Mouse (Mus musculus) CH12.LX (cell line): ENCODE measurements around the gene Clca4b. TPM values are rescaled to one million over a fixed set of nuclear protein-coding genes. Genes with fewer than 3 reads are reported as not detected.
"Not testable (repeated sequence)": the region's sequence is repeated elsewhere in the genome, so short reads cannot be mapped to it uniquely, and the experiment has no call there.

Experiments used
- DNase-seq: peaks from one replicate; pipeline ENCODE4 v3.0.0-alpha.2; 2013; ENCODE audit errors: extremely low read depth
- H3K27ac ChIP-seq: 2 replicates; pipeline ENCODE4 v1.5.1; 2012; ENCODE audit warnings: low read depth, mild to moderate bottlenecking, control low read depth, moderate library complexity; ENCODE audit not compliant: insufficient read depth
- H3K27me3 ChIP-seq: replicated peaks from 2 replicates; pipeline ENCODE3; 2012; ENCODE audit warnings: inconsistent platforms
- H3K36me3 ChIP-seq, 2 experiments: replicated peaks in 1 of 2; 2 replicates each; pipeline versions ENCODE3 to v1.6.1; 2012; ENCODE audit warnings: inconsistent platforms in 1 of 2, low read length in 1 of 2, mild to moderate bottlenecking in 1 of 2, mixed read lengths in 1 of 2, moderate library complexity in 1 of 2; ENCODE audit not compliant: control insufficient read depth in 1 of 2, insufficient read depth in 1 of 2
- H3K4me1 ChIP-seq, 2 experiments: 2 replicates each; pipeline ENCODE4 v1.6.1; 2012; ENCODE audit warnings: inconsistent platforms in 1 of 2, moderate library complexity in 1 of 2; ENCODE audit not compliant: insufficient read depth in 2 of 2, control insufficient read depth in 1 of 2
- H3K4me2 ChIP-seq: 2 replicates; pipeline ENCODE4 v1.6.1; 2012; ENCODE audit warnings: low read depth, mild to moderate bottlenecking, control low read depth; ENCODE audit not compliant: poor library complexity, insufficient read depth, severe bottlenecking
- H3K4me3 ChIP-seq, 3 experiments: fragments of 150-350 bp in 1 of 3; sonication (generic) in 1 of 3; replicated peaks in 1 of 3; 2 replicates each; pipeline versions ENCODE3 to v1.5.1; 2011 to 2012; ENCODE audit warnings: low read depth in 2 of 3, low read length in 2 of 3, mild to moderate bottlenecking in 2 of 3, moderate library complexity in 2 of 3, control low read depth in 1 of 3, improper control_type of control experiment in 1 of 3, inconsistent platforms in 1 of 3, mixed read lengths in 1 of 3; ENCODE audit not compliant: poor library complexity in 1 of 3
- H3K79me2 ChIP-seq: replicated peaks from 2 replicates; pipeline ENCODE4 v1.6.1; 2012; ENCODE audit warnings: mild to moderate bottlenecking, moderate library complexity; ENCODE audit not compliant: control insufficient read depth, poor library complexity, insufficient read depth, severe bottlenecking; ENCODE audit errors: extremely low read depth
- H3K9ac ChIP-seq: 2 replicates; pipeline ENCODE4 v1.6.1; 2012; ENCODE audit warnings: low read depth, mild to moderate bottlenecking, control low read depth, moderate library complexity; ENCODE audit not compliant: insufficient read depth
- H3K9me3 ChIP-seq: replicated peaks from 2 replicates; pipeline ENCODE3; 2012; ENCODE audit warnings: low read length, inconsistent platforms, mixed read lengths
- BHLHE40 ChIP-seq: IDR thresholded peaks from 2 replicates; pipeline ENCODE4 v1.6.1; 2011; ENCODE audit warnings: mild to moderate bottlenecking, low read depth, low read length, improper control_type of control experiment
- CHD1 ChIP-seq: IDR thresholded peaks from 2 replicates; pipeline ENCODE4 v1.6.1; 2012; ENCODE audit warnings: low read depth, low read length, improper control_type of control experiment, inconsistent platforms
- CTCF ChIP-seq, 2 experiments: IDR thresholded peaks in 1 of 2; conservative IDR thresholded peaks in 1 of 2; 2 replicates each; pipeline ENCODE4 v1.5.1; 2011 to 2012; ENCODE audit warnings: low read depth in 2 of 2, low read length in 2 of 2, improper control_type of control experiment in 1 of 2, inconsistent platforms in 1 of 2, mild to moderate bottlenecking in 1 of 2, moderate library complexity in 1 of 2
- EP300 ChIP-seq: IDR thresholded peaks from 2 replicates; pipeline ENCODE4 v1.6.1; 2011; ENCODE audit warnings: low read length, improper control_type of control experiment
- ETS1 ChIP-seq: conservative IDR thresholded peaks from 2 replicates; pipeline ENCODE4 v1.6.1; 2012; ENCODE audit warnings: low read depth, mild to moderate bottlenecking, inconsistent platforms, low read length, improper control_type of control experiment, moderate library complexity
- HCFC1 ChIP-seq: IDR thresholded peaks from 2 replicates; pipeline ENCODE4 v1.6.1; 2012; ENCODE audit warnings: low read depth, mild to moderate bottlenecking, inconsistent platforms, low read length, improper control_type of control experiment
- JUND ChIP-seq: conservative IDR thresholded peaks from 2 replicates; pipeline ENCODE4 v1.6.1; 2011; ENCODE audit warnings: low read depth, low read length, improper control_type of control experiment
- KAT2A ChIP-seq: IDR thresholded peaks from 2 replicates; pipeline ENCODE4 v1.6.1; 2012; ENCODE audit warnings: low read length, improper control_type of control experiment, inconsistent platforms; ENCODE audit not compliant: insufficient replicate concordance
- MAX ChIP-seq: IDR thresholded peaks from 2 replicates; pipeline ENCODE4 v1.6.1; 2011; ENCODE audit warnings: low read length, improper control_type of control experiment
- MAZ ChIP-seq: IDR thresholded peaks from 2 replicates; pipeline ENCODE4 v1.6.1; 2012; ENCODE audit warnings: low read depth, mild to moderate bottlenecking, inconsistent platforms, low read length, improper control_type of control experiment, moderate library complexity
- MXI1 ChIP-seq: IDR thresholded peaks from 2 replicates; pipeline ENCODE4 v1.6.1; 2011; ENCODE audit warnings: mild to moderate bottlenecking, low read depth, low read length, improper control_type of control experiment
- NELFE ChIP-seq: IDR thresholded peaks from 2 replicates; pipeline ENCODE4 v1.6.1; 2011; ENCODE audit warnings: low read depth, low read length, improper control_type of control experiment
- PAX5 ChIP-seq: IDR thresholded peaks from 2 replicates; pipeline ENCODE4 v1.6.1; 2012; ENCODE audit warnings: low read length, inconsistent platforms, mixed read lengths
- POLR2A ChIP-seq: IDR thresholded peaks from 2 replicates; pipeline ENCODE4 v1.6.1; 2011; ENCODE audit warnings: low read depth, mild to moderate bottlenecking, improper control_type of control experiment, low read length
- RAD21 ChIP-seq: IDR thresholded peaks from 2 replicates; pipeline ENCODE4 v1.6.1; 2011; ENCODE audit warnings: low read depth, mild to moderate bottlenecking, low read length, improper control_type of control experiment, moderate library complexity
- SIN3A ChIP-seq: IDR thresholded peaks from 2 replicates; pipeline ENCODE4 v1.6.1; 2012; ENCODE audit warnings: low read length, improper control_type of control experiment, inconsistent platforms
- SMC3 ChIP-seq: IDR thresholded peaks from 2 replicates; pipeline ENCODE4 v1.6.1; 2011; ENCODE audit warnings: low read depth, low read length, improper control_type of control experiment
- TBP ChIP-seq: conservative IDR thresholded peaks from 2 replicates; pipeline ENCODE4 v1.6.1; 2011; ENCODE audit warnings: low read depth, low read length, improper control_type of control experiment
- TCF12 ChIP-seq: IDR thresholded peaks from 2 replicates; pipeline ENCODE4 v1.6.1; 2014; ENCODE audit warnings: low read depth, mild to moderate bottlenecking, inconsistent platforms, low read length, improper control_type of control experiment
- USF1 ChIP-seq: IDR thresholded peaks from 2 replicates; pipeline ENCODE4 v1.6.1; 2014; ENCODE audit warnings: low read depth, mild to moderate bottlenecking, inconsistent platforms, low read length, improper control_type of control experiment
- ZC3H11A ChIP-seq: IDR thresholded peaks from 2 replicates; pipeline ENCODE4 v1.6.1; 2012; ENCODE audit warnings: low read depth, mild to moderate bottlenecking, inconsistent platforms, low read length, improper control_type of control experiment
- ZKSCAN1 ChIP-seq: IDR thresholded peaks from 2 replicates; pipeline ENCODE4 v1.6.1; 2012; ENCODE audit warnings: low read depth, inconsistent platforms, low read length, improper control_type of control experiment, borderline replicate concordance
- ZNF384 ChIP-seq: IDR thresholded peaks from 2 replicates; pipeline ENCODE4 v1.6.1; 2012; ENCODE audit warnings: low read depth, low read length, improper control_type of control experiment, inconsistent platforms
- dilution Hi-C: fragments of 300-500 bp; cut with MboI; formaldehyde crosslinking; loops from 2 replicates; pipeline ENCODE4 v1.14.3; 2020; ENCODE audit warnings: low sequenced_read_pairs; ENCODE audit not compliant: extremely low pct_unique_long_range_greater_than_20kb, extremely low pct_ligation_motif_present
- in situ Hi-C: fragments of 300-500 bp; cut with MboI; formaldehyde crosslinking; loops from 3 replicates; pipeline ENCODE4 v1.14.3; 2019; ENCODE audit warnings: low sequenced_read_pairs, low pct_ligation_motif_present, low pct_unique_long_range_greater_than_20kb, mixed read lengths
- polyA plus RNA-seq: library from polyadenylated mRNA; unstranded; fragments of >175 nt; gene quantifications from 2 replicates; pipeline ENCODE4 v1.2.1, GENCODE M21; 2012; ENCODE audit warnings: low read depth; ENCODE audit not compliant: insufficient read length
- total RNA-seq, 2 experiments: library from RNA; depleted of rRNA; stranded (reverse); fragments of 300-350 nt in 1 of 2; fragments of >200 nt in 1 of 2; gene quantifications; 2 replicates each; pipeline ENCODE4 v1.2.3; 2012 to 2014

The Clca4b gene
- total and polyA plus RNA-seq, 3 experiments, result not detected

GRCm38 (mm10) chr3:144890246-144890758 lies 42.0 kb downstream of the Clca4b start:
- dilution Hi-C loops, result no loop called here
- no peak overlapping the region for H3K27ac ChIP-seq
- H3K4me2 ChIP-seq, result no peak overlapping the region
- no peaks in the 10 kb centered on the region for H3K79me2 ChIP-seq
- H3K36me3 ChIP-seq, result no peaks in the 10 kb centered on the region
- H3K9ac ChIP-seq, result no peak overlapping the region
- no peak for TF ChIP-seq ZC3H11A
- no peak for TF ChIP-seq TCF12
- no peak for TF ChIP-seq RAD21
- TF ChIP-seq EP300, result no peak
- no peak for TF ChIP-seq SMC3
- TF ChIP-seq CTCF (conservative IDR thresholded peaks at IDR 0.05 in 1 of 2, IDR thresholded peaks at IDR 0.05 in 1 of 2; ENCODE audit: low read depth in 2 of 2, low read length in 2 of 2), result no peak
- TF ChIP-seq PAX5, result no peak
- TF ChIP-seq KAT2A, result no peak
- TF ChIP-seq USF1, result no peak
- TF ChIP-seq JUND, result no peak
- TF ChIP-seq MAX, result no peak
- no peak for TF ChIP-seq SIN3A
- TF ChIP-seq MXI1, result no peak
- TF ChIP-seq MAZ, result no peak
- TF ChIP-seq ETS1, result no peak
- TF ChIP-seq HCFC1, result no peak
- no peak for TF ChIP-seq ZKSCAN1
- no peak for TF ChIP-seq TBP
- TF ChIP-seq, all 38 proteins: peak for 0
- Histone ChIP-seq H3K27me3 (no peaks in the 10 kb centered on the region), H3K4me1 (no peaks in the 10 kb centered on the region), H3K4me3 (no peak overlapping the region), H3K9me3 (no peaks in the 10 kb centered on the region)
- no peak for DNase-seq
- in situ Hi-C loops, result no loop called here

- Histone ChIP-seq H3K4me2 (no peak overlapping the region), H3K4me1 (no peaks in the 10 kb centered on the region), H3K27ac (no peak overlapping the region), H3K79me2 (no peaks in the 10 kb centered on the region), H3K27me3 (no peaks in the 10 kb centered on the region), H3K9me3 (no peaks in the 10 kb centered on the region), H3K36me3 (no peaks in the 10 kb centered on the region), H3K4me3 (no peak overlapping the region), H3K9ac (no peak overlapping the region)
- dilution Hi-C loops, result no loop called here
- DNase-seq, result no peak
- TF ChIP-seq CHD1, result no peak
- no peak for TF ChIP-seq KAT2A
- TF ChIP-seq POLR2A, result no peak
- TF ChIP-seq ZNF384, result no peak
- TF ChIP-seq BHLHE40, result no peak
- TF ChIP-seq MXI1, result no peak
- no peak for TF ChIP-seq SMC3
- TF ChIP-seq NELFE, result no peak
- in situ Hi-C loops, result no loop called here
These were observed 45.4 kb downstream of the Clca4b start for GRCm38 (mm10) chr3:144886957-144887356.

GRCm38 (mm10) chr3:144872012-144872411 lies 60.3 kb downstream of the Clca4b start:
- H3K79me2 ChIP-seq, H3K27ac ChIP-seq, H3K36me3 ChIP-seq, in situ Hi-C loops, H3K9me3 ChIP-seq, H3K4me1 ChIP-seq, H3K4me3 ChIP-seq, H3K27me3 ChIP-seq, dilution Hi-C loops, H3K9ac ChIP-seq, H3K4me2 ChIP-seq: not testable (repeated sequence)
- peak; percentile 23 for DNase-seq
